Mouse (Mus musculus): ENCODE measurements at regions not wholly inside any gene's neighbourhood (a gene's known extent, or its start where the extent isn't known, plus 50 kb on each side); places are given as distances from the start of the nearest gene placed in this dataset.
A peak's percentile ranks its signal among the peaks of the same experiment; 100 is the strongest.

DNA sequence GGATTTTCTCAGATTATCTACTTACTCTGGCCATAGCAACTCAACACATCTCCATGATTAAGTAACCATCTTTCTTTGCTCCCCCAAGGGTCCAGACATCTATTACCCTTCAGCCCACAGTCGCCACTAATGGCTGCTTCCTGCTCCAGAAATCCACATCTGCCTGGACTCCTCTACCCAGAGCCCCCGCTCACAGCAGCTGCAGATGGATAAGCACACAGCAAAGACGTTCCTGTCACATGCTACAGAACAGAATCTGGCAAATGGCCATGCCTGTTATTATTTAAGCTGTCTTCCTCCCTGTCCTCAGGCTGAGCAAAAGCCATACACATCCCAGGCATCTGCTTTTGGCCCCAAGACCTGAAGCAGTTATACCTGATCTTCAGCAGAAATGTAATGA lies 173.8 kb upstream of the Kdm8 start:
- no peak for DNase-seq (ENCODE audit: low spot score)

DNA sequence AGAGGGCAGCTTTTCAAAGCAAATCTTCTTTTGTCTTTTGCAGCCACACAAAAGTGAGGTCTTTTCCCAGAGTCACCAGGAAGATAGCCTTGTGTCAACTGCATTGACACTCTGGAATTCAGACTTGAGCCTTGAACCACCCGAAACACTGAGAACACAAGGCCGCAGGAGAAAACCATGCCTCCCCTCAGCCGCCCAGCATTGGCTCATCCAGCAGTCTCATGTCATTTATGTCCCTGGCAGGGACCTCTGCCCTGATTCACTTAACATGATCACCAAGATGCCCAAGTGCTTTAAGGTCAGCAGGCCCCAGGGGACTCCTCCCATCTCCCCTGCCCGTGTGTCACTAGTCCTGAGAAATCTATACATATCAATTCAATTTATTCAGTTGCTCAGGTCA lies 173.1 kb upstream of the Kdm8 start:
- no peak for DNase-seq (ENCODE audit: low spot score)

DNA sequence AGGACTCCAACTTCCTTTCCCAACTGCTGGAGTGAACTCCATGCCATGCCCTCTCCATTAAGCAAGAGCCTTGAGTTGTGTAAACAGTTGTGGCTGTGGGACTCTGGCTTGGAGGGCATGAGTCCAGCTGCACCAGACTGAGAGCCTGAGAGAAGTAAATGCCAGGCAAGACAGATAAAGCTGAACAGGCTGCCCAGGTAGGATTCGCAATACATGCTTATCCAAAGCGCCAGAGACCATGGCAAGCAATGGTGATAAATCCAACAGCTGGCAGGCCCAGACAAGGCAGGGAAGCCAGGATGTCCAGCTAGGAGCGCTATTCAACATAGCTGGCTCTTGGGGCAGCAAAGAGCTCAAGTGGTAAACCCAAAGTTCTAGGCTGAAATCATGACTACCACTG lies 163.1 kb upstream of the Kdm8 start:
- no peak for DNase-seq (ENCODE audit: low spot score)

DNA sequence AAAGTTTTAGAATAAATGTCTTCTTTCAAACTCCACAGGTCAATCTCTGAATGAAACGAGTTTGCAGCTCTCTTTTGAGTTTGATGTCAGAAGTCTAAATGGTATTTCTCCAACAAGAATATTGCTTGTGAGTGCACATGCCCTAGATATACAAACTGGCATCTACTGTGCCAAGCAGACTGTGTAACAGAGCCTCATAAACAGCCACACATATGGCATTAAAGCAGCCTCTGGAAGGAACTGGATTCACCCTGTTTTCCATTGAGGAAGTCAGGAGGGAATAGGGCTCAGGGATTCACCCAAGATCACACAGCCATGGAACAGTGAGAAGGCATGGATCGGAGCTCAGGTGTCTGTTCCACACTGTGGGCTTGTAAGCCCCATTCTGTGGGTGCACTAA lies 149.2 kb upstream of the Kdm8 start:
- DNase-seq (ENCODE audit: low spot score), result no peak

DNA sequence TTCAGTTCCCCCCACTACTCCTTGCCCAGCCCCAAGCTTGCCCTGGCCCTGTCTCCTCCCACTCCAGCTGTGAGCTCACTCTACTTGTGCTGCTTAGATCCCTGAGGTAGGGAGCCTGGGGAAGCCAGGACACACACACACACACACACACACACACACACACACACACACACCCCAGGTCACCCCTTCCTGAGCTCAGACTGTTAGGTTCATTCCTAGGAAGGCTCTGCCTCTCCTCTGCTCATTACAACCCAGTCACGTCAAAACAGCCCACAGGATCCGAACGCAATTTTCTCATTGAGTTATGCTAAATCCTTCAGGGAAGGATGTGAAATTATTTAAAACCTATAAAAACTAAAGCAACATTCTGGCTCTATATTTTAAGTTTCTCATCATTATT lies 136.0 kb upstream of the Kdm8 start:
- DNase-seq (ENCODE audit: low spot score), result no peak

DNA sequence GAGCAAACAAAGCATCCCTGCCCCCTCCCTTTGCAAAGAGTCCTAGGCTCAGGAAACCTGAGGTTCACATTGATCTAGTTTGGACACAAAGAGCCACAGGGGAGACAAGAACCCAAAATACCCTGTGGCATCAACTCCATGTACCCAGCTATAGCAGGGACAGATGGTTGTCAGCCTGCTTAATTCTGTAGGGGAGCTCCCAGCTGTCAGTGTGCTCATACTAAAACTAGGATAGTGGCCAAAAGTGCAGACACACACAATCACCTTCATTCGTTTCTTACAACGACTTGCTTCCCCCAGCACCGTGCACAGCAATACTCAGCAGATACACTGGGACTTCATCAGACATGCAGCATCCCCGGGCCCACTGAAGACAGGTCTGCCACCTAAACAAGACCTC lies 133.5 kb upstream of the Kdm8 start:
- DNase-seq (ENCODE audit: low spot score), result no peak

DNA sequence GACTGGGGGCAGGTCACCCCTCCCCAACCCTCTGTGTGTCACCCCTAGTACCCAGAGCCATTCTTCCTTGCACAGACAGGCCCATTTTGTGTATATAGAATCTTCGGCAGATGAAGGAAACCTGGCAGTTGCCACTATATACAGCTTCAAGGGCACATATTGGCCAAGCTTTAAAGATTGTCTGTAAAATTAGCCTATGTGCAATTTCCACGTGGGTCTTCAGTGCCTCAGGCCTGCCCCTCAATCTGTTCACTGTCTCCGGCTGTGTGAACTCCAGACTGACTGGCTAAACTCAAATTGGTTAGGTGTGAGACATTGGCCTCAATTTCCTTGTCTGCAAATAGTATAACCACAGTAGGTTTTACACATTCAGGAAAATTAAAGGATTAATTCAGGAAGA lies 130.9 kb upstream of the Kdm8 start:
- no peak for DNase-seq (ENCODE audit: low spot score)

DNA sequence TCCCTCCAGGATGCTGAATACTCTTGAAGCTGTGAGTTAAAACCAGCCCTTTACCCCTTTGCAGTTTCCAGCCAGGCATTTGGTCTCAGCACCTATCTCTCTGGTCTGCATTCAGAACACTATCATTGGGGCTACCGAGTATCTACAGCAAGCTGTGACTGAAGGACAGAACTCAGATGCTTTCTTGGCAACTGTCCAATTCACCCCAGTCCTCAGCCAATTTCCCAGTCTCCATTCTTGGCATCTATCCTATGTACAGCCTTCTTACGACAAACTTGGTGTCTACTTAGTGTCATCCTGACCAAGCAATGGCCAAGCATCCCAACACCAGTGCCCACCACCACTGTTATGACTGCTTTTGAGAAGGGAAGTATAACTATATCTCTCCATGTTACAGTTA lies 109.7 kb upstream of the Kdm8 start:
- DNase-seq (ENCODE audit: low spot score), result no peak

DNA sequence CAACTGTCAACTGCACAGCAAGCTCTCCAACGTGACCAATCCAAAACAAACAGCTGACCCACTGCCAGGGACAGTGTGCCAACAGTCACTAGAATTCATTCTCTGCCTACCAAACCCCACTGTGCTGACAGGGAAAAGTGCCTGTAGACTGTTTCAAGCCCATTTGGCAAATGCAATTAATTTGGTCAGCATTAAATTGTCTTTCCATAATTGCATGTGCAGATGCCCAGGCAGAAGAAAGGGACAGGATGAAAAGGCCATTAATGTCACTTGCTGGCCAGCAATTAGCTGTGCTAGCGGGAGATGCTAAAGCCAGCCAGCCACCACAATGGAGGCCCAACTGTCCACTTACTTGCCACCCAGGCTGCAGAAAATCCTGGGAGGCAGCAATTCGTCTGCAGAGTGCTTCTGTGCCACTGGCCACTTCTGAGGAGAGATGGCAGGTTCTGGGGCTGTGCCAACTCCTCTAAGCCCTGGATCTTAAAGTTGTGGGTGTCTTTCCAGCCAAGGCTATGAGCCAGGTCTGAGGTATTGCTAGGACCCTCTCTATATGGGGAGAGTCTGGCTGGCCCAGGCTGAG lies 108.8 kb upstream of the Kdm8 start:
- no peak for DNase-seq (ENCODE audit: low spot score)

DNA sequence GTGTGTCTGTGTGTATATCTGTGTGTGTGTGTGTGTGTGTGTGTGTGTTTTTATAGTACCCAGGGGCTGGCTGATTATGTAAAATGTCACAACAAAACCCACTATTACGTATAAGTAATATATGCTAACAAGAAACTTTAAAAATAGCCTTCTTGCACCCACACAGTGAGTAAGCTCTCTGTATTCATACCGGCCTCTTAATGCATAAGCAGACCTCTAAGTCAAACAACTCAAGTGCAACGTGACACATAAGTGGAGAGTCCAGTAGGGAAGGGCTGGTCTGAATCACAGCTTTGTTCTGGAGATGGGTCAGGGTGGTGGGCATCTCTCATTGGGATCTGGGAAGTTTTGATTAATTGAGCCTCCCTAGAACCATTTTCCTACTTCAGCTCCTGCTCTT lies 107.7 kb upstream of the Kdm8 start:
- no peak for DNase-seq (ENCODE audit: low spot score)

DNA sequence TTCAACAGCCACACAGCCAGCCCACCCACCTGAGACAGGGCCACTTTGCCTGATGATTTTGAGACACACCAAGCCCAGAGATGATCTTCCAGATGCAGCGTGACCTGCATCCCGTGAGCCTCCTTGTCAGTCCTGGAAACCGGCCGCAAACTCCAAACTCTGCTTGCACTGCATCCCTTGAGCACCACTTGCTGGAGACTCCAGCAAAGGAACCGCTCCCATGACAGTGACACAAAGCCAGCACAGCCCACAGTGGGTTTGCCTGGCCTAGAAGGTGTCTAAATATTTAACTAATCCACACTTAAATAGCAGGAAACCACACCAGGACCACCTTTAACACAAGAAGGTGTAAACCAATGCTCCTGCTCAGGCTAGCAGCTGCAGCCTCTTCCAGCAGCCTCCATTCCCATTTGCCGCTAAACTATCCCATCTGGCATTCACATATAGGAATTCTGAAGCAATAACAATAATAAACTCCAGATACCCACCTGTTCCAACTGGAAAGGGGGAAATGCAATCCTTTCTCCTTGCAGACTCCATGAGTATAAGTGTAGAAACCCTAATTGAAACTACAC lies 106.2 kb upstream of the Kdm8 start:
- no peak for DNase-seq (ENCODE audit: low spot score)

DNA sequence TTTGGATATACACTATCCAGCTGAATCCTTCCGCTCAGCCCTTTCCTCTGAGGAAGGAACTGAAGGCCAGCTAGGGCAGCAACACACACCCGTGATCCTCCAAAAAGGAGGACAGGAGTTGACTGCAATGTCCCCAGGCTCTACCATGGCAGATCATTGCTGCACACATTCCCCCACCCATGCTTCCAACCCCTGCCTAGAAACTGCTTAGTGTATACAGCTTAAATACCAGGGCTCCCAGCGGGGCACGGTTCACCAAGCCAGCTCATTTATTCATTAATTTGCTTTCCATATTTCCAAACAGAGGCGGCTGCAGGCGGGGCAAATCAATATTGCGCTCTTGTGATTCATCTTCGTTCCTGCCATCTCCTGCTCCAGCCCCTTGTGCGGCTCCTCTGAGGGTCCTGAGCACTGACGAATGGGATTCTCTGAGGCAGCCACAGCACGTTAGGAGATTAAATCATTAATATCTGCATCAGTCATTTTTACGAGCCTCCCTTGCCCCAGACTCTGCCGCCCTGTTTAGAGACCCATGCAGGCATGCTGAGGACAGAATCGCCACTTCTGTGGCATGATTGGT lies 104.1 kb upstream of the Kdm8 start:
- DNase-seq (ENCODE audit: low spot score), result no peak

DNA sequence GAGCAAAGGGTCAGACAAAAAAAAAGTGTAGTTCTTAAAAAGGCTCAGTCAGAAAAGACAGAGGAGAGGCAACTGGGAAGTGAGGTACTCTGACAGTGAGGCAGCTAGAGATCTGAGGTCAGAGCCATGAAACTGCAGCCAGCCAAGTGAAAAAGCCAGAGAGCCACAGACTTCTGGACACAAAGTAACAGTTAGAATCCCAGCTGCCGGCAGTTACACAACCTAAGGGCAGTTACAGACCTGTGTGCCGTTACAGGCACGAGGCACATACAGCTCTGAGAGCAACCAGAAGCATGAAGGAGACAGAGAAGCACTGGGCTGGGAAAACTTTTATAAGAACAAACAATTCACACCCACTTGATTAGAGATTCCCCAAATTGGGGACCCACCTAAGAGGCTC lies 94.9 kb upstream of the Kdm8 start:
- no peak for DNase-seq (ENCODE audit: low spot score)

DNA sequence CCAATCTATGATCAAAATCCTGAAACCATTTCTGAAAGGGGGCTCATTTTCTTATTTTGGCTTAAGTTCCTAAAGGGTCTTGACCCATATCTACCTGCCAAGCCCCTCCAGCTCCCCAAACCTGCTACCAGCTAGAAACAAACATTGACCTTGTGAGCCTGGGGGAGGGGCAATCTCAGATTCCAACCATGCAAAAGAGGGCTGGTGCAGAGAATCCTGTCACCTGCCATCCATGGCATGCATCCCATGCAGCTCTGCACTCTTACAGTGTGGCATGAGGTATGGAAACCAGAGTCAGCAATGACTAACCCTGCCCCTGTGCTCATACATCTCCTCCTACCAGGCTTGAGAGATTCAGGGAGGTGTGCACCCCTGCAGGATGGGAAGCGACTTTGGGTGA lies 90.3 kb upstream of the Kdm8 start:
- no peak for DNase-seq (ENCODE audit: low spot score)

DNA sequence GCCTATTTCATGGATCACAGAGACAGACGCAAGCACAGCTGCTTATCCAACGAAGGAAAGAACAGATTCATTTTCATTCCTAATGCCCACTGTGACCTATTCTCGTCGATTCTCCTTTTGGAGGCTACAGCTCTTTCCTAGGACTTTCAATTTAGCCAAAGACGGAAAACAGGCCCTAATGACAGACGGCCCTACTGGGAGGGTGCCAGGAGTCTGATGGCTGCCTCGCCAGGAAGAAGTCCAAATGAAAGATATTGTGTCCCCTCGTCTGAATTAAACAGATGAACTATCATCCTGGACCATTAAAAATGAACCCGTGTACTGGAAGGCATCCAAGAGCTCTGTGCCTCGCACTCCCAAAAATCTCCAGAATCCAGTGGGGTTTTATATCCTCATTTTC lies 89.5 kb upstream of the Kdm8 start:
- DNase-seq (ENCODE audit: low spot score), result no peak

DNA sequence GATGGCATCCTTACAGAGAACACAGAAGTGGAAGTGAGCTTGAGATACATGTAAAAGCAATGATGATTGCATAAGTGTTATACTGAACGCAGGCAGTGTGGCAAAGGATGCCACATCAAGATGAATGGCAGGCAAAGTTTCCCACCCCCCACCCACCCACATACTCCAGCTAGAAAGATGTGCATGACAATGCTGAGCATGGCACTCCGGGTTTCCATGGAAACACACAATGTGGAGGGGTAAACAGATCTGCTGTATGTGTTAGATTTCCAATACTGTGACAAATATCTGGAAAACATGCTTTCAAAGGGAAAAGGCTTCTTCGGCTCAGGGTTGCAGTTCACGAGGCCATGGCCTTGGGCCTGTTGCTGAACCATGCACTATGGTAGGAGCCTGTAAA lies 86.5 kb upstream of the Kdm8 start:
- DNase-seq (ENCODE audit: low spot score), result no peak

DNA sequence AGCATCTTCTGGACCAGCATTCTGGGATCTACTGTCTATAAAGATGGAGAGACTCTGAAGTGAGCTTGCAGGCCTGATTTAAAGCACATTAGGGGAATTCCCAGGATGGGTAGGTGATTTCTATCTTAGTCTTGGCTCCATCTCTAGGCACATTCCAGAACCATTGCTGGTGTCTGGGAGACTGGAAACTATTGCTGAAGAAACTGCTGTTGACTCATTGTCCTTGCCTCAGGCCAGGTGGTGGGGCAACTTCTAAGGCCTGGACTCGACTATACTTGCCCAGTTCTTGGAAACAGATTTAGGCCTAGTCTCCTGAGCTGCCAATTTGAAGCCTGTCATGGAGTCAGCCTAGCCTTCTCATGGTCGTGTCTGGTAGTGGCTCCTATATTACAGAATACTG lies 61.5 kb upstream of the Kdm8 start:
- DNase-seq (ENCODE audit: low spot score), result no peak

DNA sequence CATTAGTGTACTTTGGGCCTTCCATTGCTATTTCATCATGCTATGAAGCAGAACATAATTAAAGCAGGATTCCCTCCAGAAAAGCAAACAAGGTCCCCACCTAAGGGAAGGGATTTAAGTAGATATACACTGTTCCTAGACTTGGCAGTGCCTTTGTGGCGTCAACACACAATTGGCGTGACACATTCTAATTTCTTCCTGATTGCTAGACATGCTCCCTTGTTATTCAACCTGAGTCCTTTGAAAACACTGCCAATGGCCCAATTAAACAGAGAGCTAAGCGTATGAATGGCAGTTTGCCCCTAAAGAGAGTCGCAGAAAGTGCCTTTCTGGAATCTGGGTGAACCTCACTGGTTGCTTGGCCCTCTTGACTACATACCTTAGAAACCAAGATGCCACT lies 60.3 kb upstream of the Kdm8 start:
- no peak for DNase-seq (ENCODE audit: low spot score)

DNA sequence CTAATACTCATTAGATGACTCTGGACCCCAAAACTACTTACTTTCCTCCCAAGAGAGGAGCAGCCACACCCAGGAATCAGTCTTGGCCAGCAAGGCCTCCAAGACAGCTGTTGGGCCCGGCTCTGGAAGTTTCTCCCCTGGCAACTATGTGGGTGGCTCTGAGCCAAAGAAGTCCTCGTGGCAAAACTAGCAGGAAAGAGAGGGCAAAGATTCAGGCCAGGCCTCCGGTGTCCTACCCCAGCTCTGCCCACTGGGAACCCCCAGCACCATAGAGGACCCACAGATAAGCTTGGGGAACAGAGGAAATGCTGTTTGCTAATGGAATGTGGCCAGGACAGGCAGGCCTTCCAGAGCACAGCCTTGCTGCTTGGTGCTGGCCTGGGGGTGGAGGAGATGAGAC lies 51.9 kb upstream of the Kdm8 start:
- no peak for DNase-seq (ENCODE audit: low spot score)

DNA sequence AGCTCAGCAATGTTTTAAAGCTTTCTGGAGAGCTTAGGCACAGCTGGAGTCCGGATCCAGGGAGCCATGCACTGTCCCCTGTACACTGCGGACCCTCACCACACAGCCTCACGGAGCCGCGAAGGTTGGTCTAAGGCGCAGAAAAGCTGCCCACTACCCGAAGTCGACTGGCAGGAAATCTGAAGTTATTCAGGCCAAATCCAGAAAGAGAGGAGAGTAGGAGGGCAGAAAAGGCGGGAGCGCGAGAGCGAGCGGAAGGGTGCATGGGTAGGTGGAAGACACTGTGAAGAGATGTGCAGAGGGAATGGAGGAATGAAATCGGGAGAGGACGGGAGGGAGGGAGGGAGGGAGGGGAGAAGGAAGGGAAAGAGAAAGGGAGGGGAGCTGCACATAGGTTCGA lies 51.2 kb upstream of the Kdm8 start:
- DNase-seq (ENCODE audit: low spot score), result no peak

DNA sequence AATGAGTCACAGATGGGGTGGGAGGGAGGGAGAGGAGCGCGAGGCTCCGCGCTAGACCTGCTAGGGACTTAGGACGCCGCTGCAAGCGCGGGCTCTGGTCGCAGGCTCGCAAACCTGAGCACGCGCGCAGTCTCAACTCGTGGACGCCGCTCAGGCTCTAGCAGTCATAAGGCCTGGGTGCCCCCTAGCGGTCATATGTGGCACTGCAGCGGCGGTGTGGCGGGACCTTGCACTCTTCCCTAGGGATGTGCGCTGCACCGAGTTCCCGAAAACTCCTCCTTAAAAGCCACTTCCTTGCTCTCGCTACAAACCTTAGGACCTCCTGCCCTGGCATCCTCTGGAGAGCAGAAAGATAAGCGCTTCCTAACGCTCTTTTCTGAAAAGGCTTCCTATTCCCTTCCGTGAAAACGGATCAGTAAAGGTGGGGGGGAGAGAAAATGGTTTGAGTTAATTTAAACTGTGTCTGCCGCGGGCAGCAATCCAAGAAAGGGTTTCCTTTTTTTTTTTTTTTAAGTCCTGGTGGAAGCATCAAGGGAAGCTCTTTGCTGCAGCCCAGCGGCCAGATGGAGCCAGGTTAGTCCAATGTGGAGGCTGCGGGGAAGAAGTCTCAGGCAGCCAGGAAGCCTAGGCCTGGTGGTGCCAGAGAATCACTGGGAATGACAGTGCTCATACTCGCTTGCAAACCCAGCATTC lies 50.7 kb upstream of the Kdm8 start:
- peak; percentile 82 for DNase-seq (ENCODE audit: low spot score)
